Mouse (Mus musculus): ENCODE data around the gene Trp53i11. TPM values are rescaled to one million over a fixed set of nuclear protein-coding genes. Genes with fewer than 3 reads are reported as not detected.

The Trp53i11 gene
- total RNA-seq, 2 experiments from 2014 or later: 87.6 to 89.0 TPM

- TF ChIP-seq CTCF (conservative IDR thresholded peaks at IDR 0.05): no peak
- no peak for DNase-seq (ENCODE audit: low spot score in 2 of 2)
Observed at GRCm38 (mm10) chr2:93242166-93242565, 54.8 kb downstream of the Trp53i11 start.

GRCm38 (mm10) chr2:93243439-93244089 is 56.2 kb downstream of the Trp53i11 start:
- DNase-seq (ENCODE audit: low spot score in 2 of 2): no peak
- H3K4me3 ChIP-seq: no peak overlapping the region
- no peak overlapping the region for H3K27ac ChIP-seq
- TF ChIP-seq CTCF (conservative IDR thresholded peaks at IDR 0.05): no peak

More at GRCm38 (mm10) chr2:93242166-93242565, 54.8 kb downstream of the Trp53i11 start:
- Histone ChIP-seq H3K4me3 (no peak overlapping the region), H3K27ac (no peak overlapping the region)

- no peak for DNase-seq (ENCODE audit: low spot score in 2 of 2)
- H3K4me3 ChIP-seq: no peak overlapping the region
- H3K27ac ChIP-seq: no peak overlapping the region
- no peak for TF ChIP-seq CTCF (conservative IDR thresholded peaks at IDR 0.05)
Observed at GRCm38 (mm10) chr2:93244090-93244443, 56.7 kb downstream of the Trp53i11 start.

- H3K4me3 ChIP-seq: no peak overlapping the region
- no peak overlapping the region for H3K27ac ChIP-seq
- no peak for TF ChIP-seq CTCF (conservative IDR thresholded peaks at IDR 0.05)
- no peak for DNase-seq (ENCODE audit: low spot score in 2 of 2)
Observed at GRCm38 (mm10) chr2:93249058-93249457, 61.7 kb downstream of the Trp53i11 start.

- DNase-seq (ENCODE audit: low spot score in 2 of 2): no peak
- TF ChIP-seq CTCF (conservative IDR thresholded peaks at IDR 0.05): no peak
- H3K27ac ChIP-seq: no peak overlapping the region
- no peak overlapping the region for H3K4me3 ChIP-seq
Observed at GRCm38 (mm10) chr2:93250611-93251010, 63.3 kb downstream of the Trp53i11 start.

Other genes with a start within 250 kb of the Trp53i11 start
- gene Prdm11, start 141.4 kb upstream of the Trp53i11 start, total RNA-seq (2021): 10 to 100 TPM; 30.7 to 30.9 TPM
- 10 to 100 TPM; 39.1 to 40.2 TPM for gene Tspan18, start 147.0 kb downstream of the Trp53i11 start, total RNA-seq (2021)